Mouse (Mus musculus): ENCODE data around the gene Wdr62.
"Not testable (repeated sequence)": the region's sequence is repeated elsewhere in the genome, so short reads cannot be mapped to it uniquely, and the experiment has no call there.

DNA sequence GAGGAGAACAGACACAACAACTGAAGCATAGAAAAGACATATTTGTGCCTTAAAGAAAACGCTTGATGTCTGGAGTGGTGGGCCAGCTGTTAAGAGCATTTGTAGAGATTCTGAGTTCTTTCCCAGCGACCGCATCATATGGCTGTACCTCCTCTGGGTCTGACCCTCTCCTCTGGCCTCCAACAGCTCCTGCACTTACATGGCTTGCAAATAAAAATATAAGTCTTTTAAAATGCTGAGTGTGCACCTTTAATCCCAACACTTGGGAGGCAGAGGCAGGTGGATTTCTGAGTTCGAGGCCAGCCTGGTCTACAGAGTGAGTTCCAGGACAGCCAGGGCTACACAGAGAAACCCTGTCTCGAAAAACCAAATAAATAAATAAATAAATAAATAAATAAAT, 79.6 kb downstream of the Wdr62 start:
- TF ChIP-seq CTCF, EP300 (IDR thresholded peaks at IDR 0.05; ENCODE audit: low read depth): not testable (repeated sequence)
